Mouse (Mus musculus) olfactory bulb, adult 2 months (tissue): ENCODE results near the gene Dcun1d4.

ENCODE experiments used
- CTCF ChIP-seq: fragments of 200-500 bp; IDR thresholded peaks from 2 replicates; pipeline ENCODE4 v1.5.1; 2012; ENCODE audit warnings: low read depth, mild to moderate bottlenecking, low read length, moderate library complexity; ENCODE audit not compliant: insufficient read depth
- POLR2A ChIP-seq: fragments of 200-500 bp; IDR thresholded peaks from 2 replicates; pipeline ENCODE4 v1.6.1; 2012; ENCODE audit warnings: mild to moderate bottlenecking, low read depth, low read length, moderate library complexity; ENCODE audit not compliant: insufficient read depth

DNA sequence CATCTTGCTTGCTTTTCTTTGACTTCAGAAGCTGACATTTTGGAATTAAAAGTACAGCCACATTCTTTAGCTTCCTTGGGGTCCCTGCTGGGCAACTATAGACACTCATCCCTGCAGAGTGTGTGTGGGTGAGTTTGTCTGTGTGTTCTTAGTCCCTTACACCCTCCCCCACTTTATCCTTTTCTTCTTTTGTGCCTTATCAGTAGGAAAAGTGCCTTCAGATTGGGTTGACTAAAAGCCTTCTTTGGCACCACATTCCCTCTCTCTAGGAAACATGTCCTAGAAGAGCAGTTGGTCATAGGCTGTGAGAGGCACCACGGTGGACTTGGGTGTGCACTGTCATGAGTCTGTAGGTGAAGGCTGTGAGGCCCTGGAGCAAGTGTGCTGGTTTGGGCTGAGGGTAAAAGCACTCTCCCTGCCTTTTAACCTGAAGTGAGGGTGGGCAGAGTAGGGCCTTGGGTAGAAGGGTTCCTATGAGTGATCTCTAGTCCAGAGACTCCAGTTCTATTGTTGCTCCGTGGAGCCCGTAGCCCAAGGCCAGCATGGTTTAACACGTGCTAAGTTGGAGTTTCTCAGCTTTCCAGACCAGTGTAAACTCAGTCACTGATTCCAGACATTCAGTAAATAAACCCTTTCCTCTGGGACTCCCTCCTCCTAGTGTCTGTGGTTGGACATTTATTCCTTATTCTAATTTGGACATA lies 43.6 kb downstream of the Dcun1d4 start:
- TF ChIP-seq POLR2A (no peak), CTCF (no peak)
